Mouse (Mus musculus): Measurements from ENCODE around the gene Dirc2.

DNA sequence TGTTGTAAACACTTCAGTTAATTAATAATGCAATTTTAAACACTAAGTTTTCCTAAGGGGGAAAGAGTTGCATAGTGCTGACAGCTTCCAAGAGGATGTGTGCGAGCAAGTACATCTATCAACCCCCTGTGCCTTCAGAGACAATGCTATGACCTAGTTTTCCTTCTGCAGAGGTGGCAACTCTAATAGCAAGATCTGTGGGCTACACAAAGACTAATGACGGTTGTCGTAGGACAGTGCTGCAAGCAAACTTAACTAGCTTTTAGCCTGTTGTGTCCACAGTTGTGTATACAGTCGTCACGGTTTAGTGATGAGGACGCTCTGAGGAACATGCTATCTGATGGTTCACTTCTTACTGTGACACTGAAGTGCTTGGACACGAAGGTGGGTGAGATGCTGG lies 54.5 kb downstream of the Dirc2 start:
- TF ChIP-seq POLR2A (IDR thresholded peaks at IDR 0.05; ENCODE audit: insufficient read depth, low read depth, low read length) (no peak), CTCF (IDR thresholded peaks at IDR 0.05) (no peak)
